Mouse (Mus musculus) erythroid progenitor cell, adult 5-6 weeks (primary cell): ENCODE measurements around the gene Immp2l. TPM values are rescaled to one million over a fixed set of nuclear protein-coding genes. Genes with fewer than 3 reads are reported as not detected.

Experiments used
- ATAC-seq: replicated peaks from 2 replicates; pipeline ENCODE4 v1.8.0; 2016; ENCODE audit warnings: moderate number of reproducible peaks, mild to moderate bottlenecking, moderate TSS enrichment, inconsistent platforms; ENCODE audit not compliant: poor library complexity, low FRiP score, severe bottlenecking
- total RNA-seq, 2 experiments: library from RNA; stranded (forward) in 1 of 2; stranded (reverse) in 1 of 2; fragments of 150-400 nt in 1 of 2; fragments of 186-747, 209-891 nt in 1 of 2; gene quantifications; 2 replicates each; pipeline versions ENCODE4 v1.2.3 to v1.2.4; 2015 to 2017; ENCODE audit warnings: low replicate concordance in 2 of 2

The Immp2l gene
- total RNA-seq, 2 experiments from 2014 or later, result 5.2 TPM; not detected in 1

DNA sequence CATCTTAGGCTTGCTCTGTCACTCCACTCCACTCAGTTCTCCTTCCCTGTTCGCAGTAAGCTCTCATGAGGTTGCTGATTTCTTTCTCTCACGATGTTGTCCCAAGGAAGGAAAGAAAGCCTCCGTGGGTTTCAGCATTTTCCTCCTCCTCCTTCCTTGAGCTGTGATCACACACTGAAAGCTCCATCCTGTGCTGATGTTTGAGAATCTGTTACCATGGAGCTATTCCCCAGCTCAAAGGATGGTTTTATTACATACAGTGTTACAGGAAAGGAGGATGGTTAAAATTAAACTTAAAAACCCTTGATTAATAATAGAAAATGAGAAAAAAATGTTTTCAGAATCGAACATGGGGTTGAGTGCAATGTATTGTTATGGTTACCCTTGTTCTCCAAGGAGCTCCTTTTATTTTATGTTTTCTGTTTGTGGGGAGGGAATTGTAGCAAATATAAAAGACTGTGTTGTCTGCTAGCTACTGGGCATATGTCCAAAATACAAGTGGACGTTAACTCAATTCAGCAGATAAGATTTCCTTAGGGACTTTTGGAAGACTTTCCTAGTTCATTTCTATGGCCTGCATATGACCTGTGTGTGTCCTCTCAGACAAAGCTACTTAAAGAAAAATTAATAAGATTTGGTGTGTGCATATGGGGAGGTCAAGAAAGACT, 853.5 kb downstream of the Immp2l start:
- ATAC-seq, result no peak

DNA sequence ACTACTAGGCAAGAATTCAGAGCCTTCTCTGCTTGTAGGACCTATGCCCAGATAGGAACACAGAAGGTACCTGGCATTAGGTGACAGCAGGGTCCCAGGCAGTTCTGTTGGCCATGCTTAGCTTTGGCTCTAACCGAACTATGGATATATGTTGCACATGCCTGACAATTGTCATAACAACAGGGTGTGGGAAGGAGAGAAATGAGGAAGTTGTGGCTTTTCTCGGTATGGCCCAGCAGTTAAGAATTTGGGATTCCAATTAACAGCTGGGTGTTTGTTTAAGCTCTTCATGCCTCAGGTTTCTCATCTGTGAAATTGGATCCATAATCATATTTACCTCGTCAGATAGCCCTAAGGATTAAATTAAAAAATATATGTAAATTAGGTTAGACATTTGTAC, 854.6 kb downstream of the Immp2l start:
- no peak for ATAC-seq

DNA sequence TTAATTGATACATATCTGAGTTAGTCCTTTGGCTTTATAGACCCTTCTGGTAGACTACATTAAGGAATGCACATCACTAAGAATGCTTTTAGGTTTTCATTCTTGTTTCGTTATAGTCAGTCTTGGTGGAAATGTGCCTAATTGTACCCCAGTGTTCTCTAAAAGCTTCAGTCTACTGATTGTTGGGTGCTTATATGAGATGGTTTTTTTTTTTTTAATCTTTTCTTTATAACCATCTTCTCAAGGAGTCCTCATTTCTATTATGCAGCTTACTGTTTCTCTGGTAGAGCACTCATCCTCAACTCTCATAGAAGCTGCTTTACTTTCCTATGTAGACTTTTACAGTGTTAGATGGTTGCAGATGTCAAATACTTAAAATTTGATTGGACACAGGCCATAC, 855.1 kb downstream of the Immp2l start:
- ATAC-seq, result no peak

DNA sequence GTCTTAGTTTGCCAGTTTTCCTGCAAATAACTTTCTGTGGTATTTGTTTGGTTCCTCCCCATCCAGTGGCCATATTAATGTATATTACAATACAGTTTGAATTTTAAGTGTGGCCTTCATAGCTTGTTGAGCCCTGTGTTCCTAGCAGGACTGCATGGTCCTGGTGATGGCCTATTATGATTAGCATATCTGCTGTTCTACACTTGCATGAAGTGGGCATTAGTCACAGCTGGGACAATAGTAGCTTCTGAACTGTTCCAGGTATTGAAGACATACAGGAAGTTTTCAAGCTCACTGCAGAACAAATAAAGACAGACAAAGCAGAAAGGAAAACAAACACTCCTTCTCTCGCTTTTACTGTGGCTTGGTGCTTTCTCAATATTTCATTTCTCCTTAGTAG, 855.5 kb downstream of the Immp2l start:
- ATAC-seq, result no peak

DNA sequence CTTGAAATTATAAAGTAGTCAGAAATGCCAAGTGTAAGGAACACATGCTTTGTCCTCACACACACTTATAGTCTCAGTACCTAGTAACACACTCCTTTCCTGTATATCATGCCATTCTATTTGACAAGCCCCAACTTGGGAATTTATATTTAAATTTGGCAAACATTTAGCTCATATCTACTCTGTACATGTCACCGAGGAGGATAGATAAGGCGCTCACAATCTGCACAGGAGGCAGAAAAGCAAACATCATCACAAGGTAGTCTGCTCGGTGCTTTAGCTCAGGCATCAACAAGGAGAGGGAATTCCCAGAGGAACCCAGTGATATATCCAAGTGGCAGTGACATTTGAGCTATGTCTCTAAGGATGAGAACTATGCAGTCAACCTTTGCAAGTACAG, 856.9 kb downstream of the Immp2l start:
- ATAC-seq, result no peak

- ATAC-seq, result no peak
These were observed 884.1 kb downstream of the Immp2l start for GRCm38 (mm10) chr12:41908011-41908410.

- ATAC-seq, result no peak
These were observed 887.7 kb downstream of the Immp2l start for GRCm38 (mm10) chr12:41911626-41912025.

DNA sequence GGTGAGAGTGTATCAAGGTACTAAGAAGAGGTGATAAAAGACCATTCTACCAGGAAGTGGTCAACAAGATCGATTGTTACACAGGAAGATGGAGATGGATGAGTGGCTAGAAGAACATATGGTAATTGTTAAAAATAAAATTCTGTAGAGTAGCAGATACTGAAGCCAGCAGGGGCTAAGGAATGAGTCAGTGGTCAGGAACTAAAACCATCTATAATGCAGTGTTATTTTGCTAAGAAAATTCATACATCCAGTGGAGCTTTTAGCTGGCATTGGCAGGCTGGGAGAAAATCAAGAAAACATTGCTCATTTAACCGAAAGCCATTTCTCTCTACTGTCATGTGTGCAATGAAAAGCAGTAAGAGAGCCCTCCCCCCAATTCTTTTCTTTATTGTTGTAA, 913.9 kb downstream of the Immp2l start:
- no peak for ATAC-seq

- no peak for ATAC-seq
These were observed 918.0 kb downstream of the Immp2l start for GRCm38 (mm10) chr12:41941853-41942252.

GRCm38 (mm10) chr12:41944079-41944672, 920.3 kb downstream of the Immp2l start:
- ATAC-seq, result no peak

- no peak for ATAC-seq
These were observed 922.6 kb downstream of the Immp2l start for GRCm38 (mm10) chr12:41946536-41946935.

DNA sequence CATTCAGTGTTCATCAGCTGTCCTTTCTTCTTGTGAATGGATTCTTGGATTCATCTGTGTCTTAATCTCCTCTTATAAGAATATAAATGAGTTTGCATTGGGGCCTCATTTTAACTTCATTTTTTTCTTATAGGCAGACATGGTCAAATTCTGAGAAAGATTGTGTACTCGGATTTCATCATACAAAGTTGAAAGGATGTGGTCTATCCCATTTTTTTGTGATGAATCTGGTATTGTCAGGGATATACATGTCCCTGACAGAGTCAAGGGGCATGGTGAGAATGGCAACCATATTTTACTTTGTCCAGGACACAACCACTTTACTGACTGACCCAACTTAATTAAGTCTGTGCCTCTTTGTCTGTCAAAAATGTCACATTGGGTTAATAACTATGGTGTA, 925.5 kb downstream of the Immp2l start:
- ATAC-seq, result no peak

DNA sequence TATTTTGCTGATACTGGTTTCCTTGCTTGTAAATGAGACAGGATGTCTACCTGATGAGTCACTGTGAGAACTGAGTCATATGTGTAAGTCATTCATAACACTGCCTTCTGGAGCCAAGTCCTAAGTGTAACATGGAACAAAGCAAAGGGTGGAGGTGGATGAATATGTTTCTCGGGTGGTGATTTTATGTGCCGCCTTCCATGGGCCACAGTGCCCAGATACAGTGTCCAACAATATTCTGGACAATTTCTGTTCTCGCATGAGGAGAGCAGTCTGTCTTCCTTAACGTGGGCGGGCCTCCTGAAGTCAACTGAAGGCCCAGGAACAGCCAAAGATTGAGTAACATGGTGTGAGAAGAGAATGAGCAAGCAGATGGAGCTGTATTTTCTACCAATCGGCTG, 926.0 kb downstream of the Immp2l start:
- ATAC-seq, result no peak

DNA sequence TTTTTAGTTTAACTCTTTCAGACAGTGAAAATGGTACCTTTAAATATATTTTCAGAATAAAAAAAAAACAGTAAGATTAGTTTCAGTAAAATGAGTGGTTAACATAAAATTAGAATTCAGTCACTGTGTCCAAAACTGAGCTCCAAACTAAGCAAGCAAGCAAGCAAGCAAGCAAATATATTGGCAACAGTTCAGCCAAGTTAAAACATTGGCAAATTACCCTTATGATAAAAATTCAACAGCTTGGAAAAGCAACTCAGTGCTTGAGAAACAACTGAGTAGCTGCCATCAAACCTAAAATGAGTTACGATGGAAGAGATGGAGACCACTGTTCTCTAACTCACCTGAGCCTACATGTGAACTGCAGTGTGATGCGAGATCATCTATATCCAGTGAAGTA, 926.8 kb downstream of the Immp2l start:
- no peak for ATAC-seq

- no peak for ATAC-seq
These were observed 937.1 kb downstream of the Immp2l start for GRCm38 (mm10) chr12:41961038-41961437.

DNA sequence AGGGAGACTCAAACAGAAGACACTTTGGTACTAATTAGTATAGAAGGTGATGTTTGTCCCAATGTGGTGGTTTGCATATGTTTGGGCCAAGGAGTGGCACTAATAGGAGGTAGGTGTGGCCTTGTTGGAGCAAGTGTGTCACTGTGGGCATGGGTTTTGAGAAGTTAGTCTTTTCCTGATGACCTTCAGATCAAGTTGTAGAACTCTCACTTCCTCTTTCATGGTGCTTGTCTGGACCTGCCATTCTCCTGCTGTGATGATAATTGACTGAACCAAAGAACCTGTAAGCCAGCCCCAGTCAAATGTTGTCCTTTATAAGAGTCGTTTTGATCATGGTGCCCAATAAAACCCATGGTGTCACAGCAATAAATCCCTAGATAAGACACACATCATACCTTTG, 967.5 kb downstream of the Immp2l start:
- no peak for ATAC-seq
